Mouse (Mus musculus) NIH3T3 (cell line): ENCODE results near the gene Fam222b.
"Not testable (repeated sequence)": the region's sequence is repeated elsewhere in the genome, so short reads cannot be mapped to it uniquely, and the experiment has no call there.

Experiments
- DNase-seq: peaks from one replicate; pipeline ENCODE4 v3.0.0-alpha.2; 2012; ENCODE audit warnings: low read depth

Gene Fam222b

DNA sequence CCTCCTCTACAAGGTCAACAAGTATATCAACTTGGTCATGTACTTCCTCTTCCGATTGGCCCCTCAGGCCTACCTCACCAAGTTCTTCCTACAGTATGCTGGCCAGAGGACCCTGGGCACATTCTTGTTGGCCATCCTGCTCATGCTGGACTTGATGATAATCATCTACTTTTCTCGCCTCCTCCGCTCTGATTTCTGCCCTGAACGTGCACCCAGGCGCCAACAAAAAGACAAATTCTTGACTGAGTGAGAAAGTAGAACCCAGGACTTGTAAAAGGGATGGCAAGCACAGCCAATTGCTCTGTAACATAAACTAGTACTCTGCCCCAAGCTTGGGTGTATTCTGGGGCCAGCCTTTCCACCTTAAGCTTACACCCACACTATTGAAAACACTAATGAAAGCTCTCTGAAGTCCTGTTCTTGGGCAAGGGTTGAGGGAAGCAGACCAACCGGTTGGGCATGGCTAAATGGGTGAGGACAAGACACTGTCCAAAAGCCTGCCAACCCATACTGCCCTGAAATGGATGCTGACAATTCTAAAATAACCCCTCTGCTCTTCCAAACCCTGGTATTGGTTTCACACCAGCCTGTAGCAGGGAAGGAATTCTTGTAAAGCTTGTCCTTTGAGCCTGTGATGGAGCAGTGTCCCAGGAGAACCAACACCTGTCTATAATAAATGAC lies 85.8 kb downstream of the Fam222b start:
- DNase-seq = no peak

DNA sequence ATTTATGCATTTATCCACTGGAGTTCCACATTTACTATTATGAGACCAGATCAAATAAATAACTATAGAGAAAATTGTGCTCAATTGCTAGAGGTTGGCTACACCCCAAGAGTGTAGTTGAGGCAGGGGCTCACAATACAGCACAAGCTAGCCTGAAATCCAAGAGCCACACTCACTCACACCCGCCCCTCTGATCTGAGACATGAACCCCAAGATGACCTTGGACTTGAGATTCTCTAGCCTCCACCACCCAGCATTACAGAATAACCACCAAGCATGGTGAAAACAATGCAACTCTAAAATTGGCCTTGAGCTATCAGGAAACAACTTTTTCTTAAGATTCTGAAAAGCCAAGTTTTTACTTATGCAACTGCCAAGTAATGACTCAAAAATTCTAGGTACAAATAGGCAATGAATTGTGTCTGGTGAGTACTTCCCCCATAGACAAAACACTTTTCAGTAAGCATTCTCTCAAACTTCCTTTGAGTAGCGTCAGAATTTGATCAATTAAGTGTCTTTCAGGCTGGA lies 87.4 kb downstream of the Fam222b start:
- DNase-seq = no peak

DNA sequence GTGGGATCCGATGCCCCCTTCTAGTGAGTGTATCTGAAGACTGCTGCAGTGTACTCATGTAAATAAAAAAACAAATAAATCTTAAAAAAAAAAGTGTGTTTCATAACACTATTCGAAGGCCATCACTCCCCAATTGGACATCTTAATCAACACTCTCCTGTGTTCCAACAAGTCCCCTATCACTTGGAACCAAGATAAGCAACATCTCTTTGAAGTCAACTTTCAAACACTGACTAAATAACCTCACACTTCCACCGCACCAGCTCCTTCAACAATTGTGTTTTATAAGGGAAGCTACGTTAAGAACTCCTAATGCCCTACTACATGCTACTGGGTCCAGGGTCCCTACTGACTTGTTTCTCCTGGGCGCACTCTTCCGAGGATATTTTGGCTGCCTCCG lies 88.0 kb downstream of the Fam222b start:
- DNase-seq = no peak

DNA sequence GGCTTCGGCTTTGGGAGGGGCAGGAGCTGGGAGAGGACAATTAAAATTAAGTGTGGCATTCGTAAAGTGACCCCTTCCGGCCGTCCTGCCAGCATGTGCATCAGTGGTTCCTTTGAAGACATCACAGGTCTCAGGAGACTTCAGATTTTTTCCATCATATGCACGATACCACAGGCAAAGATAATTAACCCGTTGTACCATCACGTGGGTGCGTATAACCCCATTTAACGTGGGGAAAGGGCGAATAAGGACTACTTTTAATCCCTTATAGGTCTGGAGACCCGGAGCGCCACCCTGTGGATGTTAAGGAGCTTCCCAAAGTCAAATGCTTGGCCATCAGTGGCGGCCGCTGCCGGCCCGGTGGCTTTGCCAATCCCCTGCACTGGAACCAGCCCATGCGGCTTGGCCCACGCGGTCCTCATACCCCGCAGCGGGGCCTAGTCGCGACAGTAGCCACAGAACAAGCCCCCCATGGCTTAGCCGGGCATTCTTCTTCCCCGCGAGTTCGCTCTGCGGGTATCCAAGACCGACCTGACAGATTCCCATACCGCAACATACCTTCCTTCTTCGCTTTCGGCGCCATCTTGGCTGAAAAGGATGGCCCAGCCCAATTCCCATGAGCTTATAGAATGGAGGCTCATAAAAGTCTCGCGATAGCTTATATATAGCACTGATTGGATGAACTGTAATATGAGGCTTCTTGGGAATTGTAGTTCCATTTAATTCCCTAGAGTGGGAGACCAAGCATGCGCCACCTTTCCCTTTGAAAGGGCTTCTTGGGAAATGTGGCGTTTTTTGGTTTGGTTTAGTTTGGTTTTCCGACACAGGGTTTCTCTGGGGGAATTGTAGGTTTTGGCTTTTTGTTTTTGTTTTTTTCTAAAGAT lies 88.7 kb downstream of the Fam222b start, which contains the start of gene Rpl23a:
Gene Rpl23a (minus strand): TSS at position 624 of the 884 bp plus-strand sequence.
- peak; percentile 94 for DNase-seq

DNA sequence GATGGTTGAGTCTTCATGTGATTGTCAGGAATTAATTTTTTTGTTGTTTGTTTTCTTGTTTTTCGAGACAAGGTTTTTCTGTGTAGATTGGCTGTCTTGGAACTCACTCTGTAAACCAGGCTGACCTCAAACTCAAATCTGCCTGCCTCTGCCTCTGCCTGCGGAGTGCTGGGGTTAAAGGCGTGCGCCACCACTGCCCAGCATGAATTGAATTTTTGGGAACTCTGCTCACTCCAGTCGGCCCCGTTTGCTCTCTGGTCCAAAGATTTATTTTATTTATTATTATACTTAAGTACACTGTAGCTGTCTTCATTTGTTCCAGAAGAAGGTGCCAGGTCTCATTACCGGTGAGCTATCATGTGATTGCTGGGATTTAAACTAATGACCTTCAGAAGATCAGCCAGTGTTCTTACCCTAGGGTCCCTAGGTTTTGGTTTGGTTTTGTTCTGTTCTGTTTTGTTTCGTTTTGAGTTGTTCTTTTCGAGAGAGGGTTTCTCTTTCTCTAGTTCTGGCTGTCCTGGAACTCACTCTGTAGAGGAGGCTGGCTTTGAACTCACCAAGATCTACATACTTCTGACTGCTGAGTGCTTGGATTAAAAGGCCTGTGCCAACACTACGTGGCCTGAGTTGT lies 89.5 kb downstream of the Fam222b start:
- DNase-seq = no peak

DNA sequence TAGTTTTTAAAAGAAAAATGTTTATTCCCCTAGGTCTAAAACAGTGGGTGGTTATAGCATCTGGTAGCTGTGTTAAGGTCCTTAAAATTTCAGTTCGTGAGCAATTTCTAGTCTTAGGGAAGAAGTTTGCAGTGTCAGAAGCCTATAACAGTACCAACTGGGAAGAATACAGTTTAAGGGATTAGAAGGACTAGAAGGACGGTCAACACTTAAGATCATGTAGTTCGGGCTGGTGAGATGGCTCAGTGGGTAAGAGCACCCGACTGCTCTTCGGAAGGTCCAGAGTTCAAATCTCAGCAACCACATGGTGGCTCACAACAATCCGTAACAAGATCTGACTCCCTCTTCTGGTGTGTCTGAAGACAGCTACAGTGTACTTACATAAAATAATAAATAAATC lies 90.2 kb downstream of the Fam222b start:
- not testable (repeated sequence) for DNase-seq

DNA sequence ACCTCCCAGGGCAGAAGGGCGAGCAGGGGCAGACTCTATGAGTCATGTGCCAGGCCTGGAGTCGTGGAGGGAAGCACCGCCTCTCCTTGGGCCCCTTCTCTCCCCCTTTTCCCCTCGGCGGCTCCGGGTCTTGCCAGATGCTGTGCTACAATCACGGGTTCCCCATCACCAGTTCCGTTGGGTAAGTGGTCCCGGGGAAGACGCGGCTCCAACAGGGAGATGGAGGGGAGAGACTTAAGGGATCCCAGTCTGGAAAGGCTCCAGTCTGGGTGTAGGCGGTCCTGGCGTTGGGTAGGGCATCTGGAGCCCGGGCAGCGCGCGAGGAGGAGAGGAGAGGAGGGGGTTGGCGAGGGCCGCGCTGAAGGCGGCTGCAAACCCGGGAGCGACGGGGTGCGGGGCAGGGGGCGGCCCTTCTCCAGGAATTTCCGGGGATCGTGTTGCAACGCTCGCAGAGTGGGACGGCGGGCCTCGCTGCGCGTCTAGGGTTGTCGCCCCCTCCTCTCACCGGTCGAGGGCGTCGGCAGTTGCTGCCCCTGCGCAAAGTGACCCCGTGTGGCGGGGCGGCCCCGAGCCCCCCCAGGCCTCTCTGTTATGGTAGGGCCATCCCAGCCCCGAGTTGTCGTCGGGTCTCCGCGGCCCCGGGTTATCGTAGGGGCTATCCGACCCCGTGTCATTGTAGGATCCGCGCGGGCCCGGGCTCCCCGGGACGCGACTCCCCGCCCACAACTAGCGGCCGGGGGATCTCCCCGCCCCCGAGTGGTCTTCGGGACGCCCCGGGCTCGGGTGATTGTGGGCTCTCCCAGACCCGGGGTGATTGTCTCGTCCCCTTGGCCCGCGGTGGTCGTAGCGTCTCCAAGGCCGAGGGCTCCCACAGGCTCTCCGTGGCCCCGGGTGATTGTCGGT lies 94.1 kb downstream of the Fam222b start, which contains the start of gene Rab34:
Gene Rab34 (plus strand): TSS at position 100 of the 903 bp plus-strand sequence.
- DNase-seq = peak; percentile 90

DNA sequence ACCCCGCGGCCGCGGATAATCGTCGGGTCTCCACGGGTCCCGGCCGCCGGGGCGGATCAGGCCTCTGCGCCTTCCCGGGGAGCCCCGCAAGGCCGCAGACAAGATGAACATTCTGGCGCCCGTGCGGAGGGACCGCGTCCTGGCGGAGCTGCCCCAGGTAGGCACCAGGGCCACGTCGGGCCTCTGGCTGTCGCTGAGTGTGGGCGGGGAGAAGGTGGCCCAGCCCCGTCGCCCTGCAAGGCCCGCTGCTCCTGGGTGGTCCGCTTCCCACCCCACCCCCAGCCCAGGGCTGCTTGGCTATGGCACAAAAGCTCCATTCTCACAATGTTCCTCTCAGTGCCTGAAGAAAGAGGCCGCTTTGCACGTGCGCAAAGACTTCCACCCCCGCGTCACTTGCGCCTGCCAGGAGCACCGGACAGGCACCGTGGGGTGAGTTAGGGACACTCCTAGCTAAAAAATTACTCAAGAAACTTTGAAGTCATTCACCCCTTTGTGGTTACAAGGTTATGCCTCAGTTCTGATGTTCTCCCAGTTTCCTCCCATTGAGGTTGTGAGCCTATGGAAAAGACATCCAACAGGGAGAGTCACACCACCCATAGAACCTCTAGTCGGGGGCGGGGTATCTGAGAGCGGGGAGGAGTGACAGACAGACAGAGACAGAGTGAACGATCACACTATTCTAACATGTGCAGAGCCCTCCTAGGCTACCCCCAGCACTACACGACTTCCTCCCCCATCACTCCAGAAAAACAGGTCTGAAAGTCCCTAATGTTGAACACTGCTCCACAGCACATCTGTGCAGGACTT lies 95.0 kb downstream of the Fam222b start:
- peak; percentile 81 for DNase-seq

DNA sequence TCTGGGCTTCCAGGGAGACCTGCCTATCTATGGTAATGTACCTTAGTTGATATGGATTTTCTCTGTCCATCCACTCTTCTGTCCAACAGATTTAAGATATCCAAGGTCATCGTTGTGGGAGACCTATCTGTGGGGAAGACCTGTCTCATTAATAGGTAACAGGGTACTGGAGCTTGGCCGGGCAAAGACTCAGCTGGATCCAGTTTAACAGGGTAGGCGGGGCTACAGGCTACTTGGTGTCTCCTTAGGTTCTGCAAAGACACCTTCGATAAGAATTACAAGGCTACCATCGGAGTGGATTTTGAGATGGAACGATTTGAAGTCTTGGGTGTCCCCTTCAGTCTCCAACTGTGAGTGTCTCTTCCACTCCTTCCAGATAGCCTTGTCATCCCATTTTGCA lies 95.6 kb downstream of the Fam222b start:
- DNase-seq = no peak

DNA sequence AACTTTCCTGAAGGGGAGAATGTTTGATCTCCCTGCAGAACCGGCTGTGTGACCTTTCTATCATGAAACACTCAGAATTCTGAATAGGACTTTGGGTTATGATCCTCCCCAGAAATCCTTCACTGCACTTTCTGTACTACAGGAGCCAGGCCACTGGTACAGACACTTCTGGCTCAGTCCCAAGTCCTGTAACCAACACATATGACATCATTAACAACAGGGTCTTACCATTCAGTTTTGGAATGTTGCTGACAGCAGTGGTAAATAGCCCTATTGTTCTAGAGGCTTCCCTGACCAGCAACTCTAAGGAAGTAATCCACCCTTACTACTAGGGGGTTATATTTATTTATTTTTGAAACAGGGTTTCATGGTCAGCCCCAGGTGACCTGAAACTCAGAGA lies 98.7 kb downstream of the Fam222b start, which contains the start of gene Proca1:
Gene Proca1 (plus strand): TSS at position 280 of the 400 bp plus-strand sequence.
- peak; percentile 26 for DNase-seq

DNA sequence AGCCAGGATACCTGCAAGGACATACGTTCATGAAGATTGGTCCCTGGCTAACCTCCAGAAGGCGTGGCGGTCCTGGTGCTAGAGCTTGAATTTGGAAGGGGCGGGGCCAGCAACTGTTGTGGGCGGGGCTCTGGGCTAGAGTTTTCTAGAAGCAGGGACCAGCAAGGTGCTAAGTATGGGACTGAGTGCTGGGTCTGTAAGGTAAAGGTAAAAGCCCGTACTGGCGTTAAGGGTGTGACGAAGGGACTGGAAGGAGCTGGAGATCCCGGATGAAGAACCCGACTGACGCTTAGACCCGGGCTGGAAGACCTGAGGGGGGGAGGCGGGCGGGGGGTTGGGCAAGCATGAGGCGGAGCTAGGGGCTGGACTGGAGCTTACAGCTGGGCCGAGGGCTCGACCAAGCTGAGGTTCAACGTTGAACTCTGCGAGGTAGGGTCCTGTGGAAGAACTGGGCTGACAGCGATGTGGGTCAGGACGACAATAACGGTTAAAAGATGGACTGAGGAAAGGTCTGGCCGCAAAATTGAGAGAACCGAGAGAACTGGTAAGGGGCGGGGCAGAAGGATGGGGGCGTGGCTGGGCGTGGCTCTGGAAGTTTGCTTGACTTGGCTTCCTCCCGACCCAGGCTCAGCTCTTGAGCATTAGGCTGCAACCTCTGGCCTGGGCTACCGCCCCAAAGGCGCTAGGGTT lies 100.1 kb downstream of the Fam222b start:
- no peak for DNase-seq

DNA sequence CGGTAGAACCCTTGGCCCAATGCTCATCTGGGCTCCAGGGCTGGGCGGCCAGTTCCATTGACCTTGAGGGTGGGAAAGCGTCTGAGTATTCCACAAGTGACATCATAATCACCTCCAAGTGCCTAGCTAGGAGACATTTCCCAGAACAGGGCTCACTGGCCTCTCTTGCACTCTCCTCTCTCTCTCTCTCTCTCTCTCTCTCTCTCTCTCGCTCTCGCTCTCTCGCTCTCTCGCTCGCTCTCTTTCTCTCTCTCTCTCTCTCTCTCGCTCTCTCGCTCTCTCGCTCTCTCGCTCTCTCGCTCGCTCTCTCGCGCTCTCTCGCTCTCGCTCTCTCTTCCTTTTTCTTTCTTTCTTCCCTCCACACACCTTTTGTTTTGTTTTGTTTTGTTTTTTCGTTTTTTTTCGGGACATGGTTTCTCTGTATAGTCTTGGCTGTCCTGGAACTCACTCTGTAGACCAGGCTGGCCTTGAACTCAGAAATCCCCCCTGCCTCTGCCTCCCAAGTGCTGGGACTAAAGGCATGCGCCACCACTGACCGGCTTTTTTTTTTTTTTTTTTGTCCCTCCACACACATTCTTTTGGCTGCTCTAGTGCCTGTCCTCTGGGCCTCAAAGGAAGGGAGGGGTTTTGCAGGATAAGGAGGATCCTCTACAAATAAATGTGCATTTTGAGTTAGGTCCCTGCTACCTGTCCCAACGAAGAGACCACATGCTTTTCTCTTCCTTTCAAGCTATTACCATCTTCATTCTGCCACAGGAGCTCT lies 100.8 kb downstream of the Fam222b start:
- DNase-seq = no peak

DNA sequence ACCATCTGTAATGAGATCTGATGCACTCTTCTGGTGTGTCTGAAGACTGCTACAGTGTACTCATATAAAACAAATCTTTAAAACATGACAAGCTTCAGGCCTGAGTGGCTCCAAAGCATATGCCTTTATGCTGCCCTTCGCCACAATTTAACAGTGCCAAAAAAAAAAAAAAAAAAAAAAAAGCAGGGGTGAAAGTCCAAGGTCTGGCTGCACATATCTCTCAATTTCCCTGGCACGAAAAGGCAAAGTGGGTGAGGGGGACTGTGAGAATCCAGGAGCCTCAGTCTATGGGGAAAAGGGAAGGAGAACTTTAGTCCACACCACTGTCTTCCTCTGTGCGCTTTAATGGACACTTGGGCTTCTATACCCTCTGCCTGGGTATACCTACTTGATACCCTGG lies 107.9 kb downstream of the Fam222b start:
- DNase-seq = no peak

DNA sequence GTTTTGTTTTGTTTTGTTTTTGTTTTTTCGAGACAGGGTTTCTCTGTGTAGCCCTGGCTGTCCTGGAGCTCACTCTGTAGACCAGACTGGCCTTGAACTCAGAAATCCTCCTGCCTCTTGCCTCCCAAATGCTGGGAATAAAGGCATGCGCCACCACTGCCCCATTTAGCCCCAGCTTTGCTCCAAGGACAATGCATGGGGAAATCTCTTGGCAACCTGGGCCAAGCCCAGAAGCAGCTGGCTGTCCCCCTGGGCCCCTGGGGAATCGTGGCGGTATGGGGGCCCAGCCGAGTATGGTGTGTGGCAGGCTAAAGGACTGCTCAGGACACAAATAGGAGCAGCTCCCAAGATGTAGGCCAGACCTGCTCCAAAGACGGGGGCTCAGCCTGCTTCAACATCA lies 109.8 kb downstream of the Fam222b start:
- DNase-seq = no peak

DNA sequence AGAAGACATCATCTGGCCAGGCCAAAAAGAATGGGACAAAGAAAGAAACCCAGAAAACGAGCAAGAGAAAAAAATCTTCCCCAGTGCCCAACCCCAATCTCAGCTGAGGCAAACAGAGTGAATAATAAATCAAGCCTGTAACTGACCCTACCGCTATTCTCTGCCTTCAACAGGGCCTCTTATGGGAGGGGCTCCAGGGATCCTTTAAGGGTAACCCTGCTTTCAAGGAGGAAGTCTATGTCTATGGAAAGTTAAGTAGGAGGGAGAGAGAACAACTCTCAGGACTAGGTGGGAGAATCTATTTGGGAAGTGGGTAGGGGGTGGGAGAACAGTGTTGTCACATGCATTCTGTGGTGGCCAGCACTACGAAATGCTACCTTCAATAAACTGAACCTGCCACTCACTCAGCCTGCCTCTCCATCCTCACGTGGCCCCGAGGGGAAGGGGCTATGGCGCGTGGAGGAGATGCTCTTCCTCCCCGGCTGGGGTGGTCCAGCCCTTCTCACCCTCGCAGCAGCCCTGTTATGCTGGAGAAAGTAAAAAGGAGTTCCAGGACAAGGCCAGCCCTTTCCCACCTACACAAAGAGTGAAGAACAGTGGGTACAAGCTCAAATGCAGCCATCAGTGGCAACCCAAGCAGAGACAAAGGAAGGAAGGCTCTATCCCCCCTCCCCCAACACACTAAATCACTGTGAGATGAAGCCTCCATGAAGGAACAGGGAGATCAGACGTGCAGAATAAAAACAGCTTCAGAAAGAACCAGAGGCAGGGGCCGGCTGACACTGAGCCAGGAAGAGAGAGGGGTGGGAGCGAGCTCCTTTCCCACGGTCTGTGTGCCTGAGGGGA lies 111.1 kb downstream of the Fam222b start:
- DNase-seq = no peak
